Comparison of ENCODE assay signal across 21 mouse cellular contexts in the genomic region with DNA sequence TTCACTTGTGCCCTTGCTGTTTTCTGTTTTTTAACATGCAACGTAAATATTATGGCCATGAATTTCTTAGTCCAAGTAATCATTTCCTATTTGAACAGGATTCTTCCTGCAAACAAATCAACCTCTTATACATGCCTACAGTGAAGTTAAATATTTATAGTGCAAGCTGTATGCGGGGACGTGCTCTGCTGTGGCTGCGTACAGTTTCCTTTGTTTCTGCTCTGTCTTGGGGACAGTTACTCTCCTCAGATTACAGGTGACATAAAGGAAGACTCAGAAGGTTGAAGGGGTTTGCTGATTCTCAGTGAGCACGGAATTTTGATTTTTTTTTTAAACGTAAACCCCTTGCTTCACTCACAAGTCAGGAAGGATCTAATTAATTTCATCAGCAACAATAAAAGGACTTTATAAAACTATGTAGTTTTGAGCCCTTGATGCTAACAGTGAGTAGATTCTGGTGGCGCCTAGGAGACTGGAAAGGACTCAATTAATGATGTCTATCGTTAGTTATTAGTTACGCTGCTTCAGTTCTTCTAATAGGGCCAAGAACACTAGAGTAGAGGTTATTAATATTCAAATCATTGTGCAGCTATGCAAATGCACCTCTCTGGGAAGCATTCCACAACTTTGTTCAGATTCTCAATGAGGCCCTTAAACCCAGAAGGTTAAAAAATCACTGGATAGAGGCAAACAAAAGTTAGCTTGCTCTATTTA. TPM values are rescaled to one million over a fixed set of nuclear protein-coding genes. Genes with fewer than 3 reads are reported as not detected.
DNase-seq lines count a peak whose midpoint lies in the region; ATAC-seq and TF ChIP-seq lines count a peak whose summit lies in the region.
"Had no signal": no experiment of that assay in that cellular context is flagged by ENCODE, and none has a peak within 500 bp of the region (broad histone marks: within the 10 kb centered on the region; RNA-seq: fewer than 3 reads in every experiment).

No protein-coding gene starts in this region.

- no peak for TF ChIP-seq CTCF in midbrain, postnatal 0 days (IDR thresholded peaks at IDR 0.05)

- no peaks in the 10 kb centered on the region for H3K4me1 ChIP-seq in hindbrain, embryonic 11.5 days (replicated peaks; ENCODE audit: control insufficient read depth, insufficient read depth, low read length)
- no peaks in the 10 kb centered on the region for H3K4me1 ChIP-seq in hindbrain, embryonic 16.5 days (ENCODE audit: control insufficient read depth, insufficient read depth, low read depth, low read length)
- H3K4me1 ChIP-seq in midbrain, postnatal 0 days (ENCODE audit: insufficient read depth, low read length) = no peaks in the 10 kb centered on the region
- H3K4me1 ChIP-seq: heart, embryonic 12.5 days; hindbrain, embryonic 15.5 days; stomach, embryonic 15.5 days had no signal

- no peak overlapping the region for H3K9ac ChIP-seq in hindbrain, embryonic 11.5 days (ENCODE audit: low read depth, low read length)
- no peak overlapping the region for H3K9ac ChIP-seq in hindbrain, embryonic 16.5 days (ENCODE audit: low read depth, low read length)
- H3K9ac ChIP-seq in midbrain, postnatal 0 days (replicated peaks; ENCODE audit: low read length, poor library complexity, severe bottlenecking) = no peak overlapping the region
- H3K9ac ChIP-seq: heart, embryonic 12.5 days; hindbrain, embryonic 15.5 days; liver, embryonic 14.5 days; lung, embryonic 14.5 days; stomach, embryonic 15.5 days had no signal

- 67% methylated on average over 9 of the region's 9 CpGs for WGBS in hindbrain, embryonic 11.5 days
- WGBS in hindbrain, embryonic 16.5 days = 43% methylated on average over 9 of the region's 9 CpGs
- WGBS in midbrain, postnatal 0 days = 51% methylated on average over 9 of the region's 9 CpGs

- no peak overlapping the region for H3K27ac ChIP-seq in hindbrain, embryonic 11.5 days (ENCODE audit: low read depth, low read length)
- H3K27ac ChIP-seq in hindbrain, embryonic 16.5 days (ENCODE audit: low read depth, low read length) = no peak overlapping the region
- H3K27ac ChIP-seq in midbrain, postnatal 0 days (ENCODE audit: low read depth, low read length) = no peak overlapping the region
- H3K27ac ChIP-seq: hindbrain, embryonic 15.5 days; liver, embryonic 14.5 days; stomach, embryonic 15.5 days had no signal

- H3K4me2 ChIP-seq in hindbrain, embryonic 11.5 days (replicated peaks; ENCODE audit: low read depth, low read length) = no peak overlapping the region
- no peak overlapping the region for H3K4me2 ChIP-seq in hindbrain, embryonic 16.5 days (ENCODE audit: low read length)
- H3K4me2 ChIP-seq in midbrain, postnatal 0 days (ENCODE audit: low read depth, low read length, poor library complexity, severe bottlenecking) = no peak overlapping the region
- H3K4me2 ChIP-seq: heart, embryonic 12.5 days; hindbrain, embryonic 15.5 days; lung, embryonic 14.5 days; stomach, embryonic 15.5 days had no signal

- ATAC-seq in hindbrain, embryonic 11.5 days (ENCODE audit: low FRiP score) = peak; percentile 33; the same call in 1 of the 2 replicates
- no peak for ATAC-seq in hindbrain, embryonic 16.5 days
- 0 out of 2 replicates have a peak, but pooled peaks have one; percentile 27 for ATAC-seq in midbrain, postnatal 0 days (ENCODE audit: low FRiP score)

- no peaks in the 10 kb centered on the region for H3K36me3 ChIP-seq in hindbrain, embryonic 11.5 days (ENCODE audit: control insufficient read depth, insufficient read depth, low read length)
- H3K36me3 ChIP-seq in hindbrain, embryonic 16.5 days (ENCODE audit: control insufficient read depth, insufficient read depth, low read length) = no peaks in the 10 kb centered on the region
- no peaks in the 10 kb centered on the region for H3K36me3 ChIP-seq in midbrain, postnatal 0 days (ENCODE audit: insufficient read depth, low read length)
- H3K36me3 ChIP-seq: heart, embryonic 12.5 days; hindbrain, embryonic 15.5 days; stomach, embryonic 15.5 days had no signal

- no peaks in the 10 kb centered on the region for H3K9me3 ChIP-seq in hindbrain, embryonic 11.5 days (ENCODE audit: control insufficient read depth, low read length)
- peaks cover 6% of the 10 kb centered on the region; the same call in 1 of the 2 replicates for H3K9me3 ChIP-seq in hindbrain, embryonic 16.5 days (ENCODE audit: control insufficient read depth, low read length)
- no peaks in the 10 kb centered on the region for H3K9me3 ChIP-seq in midbrain, postnatal 0 days (ENCODE audit: low read length)
- H3K9me3 ChIP-seq: heart, embryonic 12.5 days; hindbrain, embryonic 15.5 days; stomach, embryonic 15.5 days had no signal

- no peak overlapping the region for H3K4me3 ChIP-seq in hindbrain, embryonic 11.5 days (ENCODE audit: low read depth, low read length)
- H3K4me3 ChIP-seq in hindbrain, embryonic 16.5 days (ENCODE audit: low read length) = no peak overlapping the region
- no peak overlapping the region for H3K4me3 ChIP-seq in midbrain, postnatal 0 days (ENCODE audit: low read depth, low read length)
- H3K4me3 ChIP-seq: heart, embryonic 12.5 days; hindbrain, embryonic 15.5 days; stomach, embryonic 15.5 days had no signal

- DNase-seq in cerebellum, adult 9-10 months = peak; percentile 8
- DNase-seq in cerebellum, postnatal 14 days = no peak
- no peak for DNase-seq in hindbrain, embryonic 11.5 days (ENCODE audit: low spot score)
- peak; percentile 54 for DNase-seq in Muller cell, postnatal 12 days (ENCODE audit: inconsistent ontology term)
- DNase-seq in midbrain, postnatal 0 days (ENCODE audit: low spot score) = peak; percentile 24
- DNase-seq in right cerebral cortex, postnatal 10 days (ENCODE audit: low spot score in 2 of 2) = no peak
- DNase-seq: adrenal gland, postnatal 10 days; cerebellum, adult 2 months; gastrocnemius, postnatal 14 days; heart, adult 18-20 months; heart, postnatal 10 days; kidney, adult 18-20 months; kidney, postnatal 4 days; lung, embryonic 14.5 days; right cerebral cortex, postnatal 4 days; thymus, postnatal 25 days had no signal

- no peaks in the 10 kb centered on the region for H3K27me3 ChIP-seq in hindbrain, embryonic 11.5 days (ENCODE audit: control insufficient read depth, insufficient read depth, low read length)
- H3K27me3 ChIP-seq in hindbrain, embryonic 16.5 days (replicated peaks; ENCODE audit: control insufficient read depth, insufficient read depth, low read length) = no peaks in the 10 kb centered on the region
- H3K27me3 ChIP-seq in midbrain, postnatal 0 days (ENCODE audit: insufficient read depth, low read length) = no peaks in the 10 kb centered on the region
- H3K27me3 ChIP-seq: heart, embryonic 12.5 days; hindbrain, embryonic 15.5 days; stomach, embryonic 15.5 days had no signal

RNA-seq across cellular contexts. Expression of a gene that starts 19.9 kb away (rescaled TPM):
- 0.07 and 0.26 TPM in 2 replicates for polyA plus RNA-seq in hindbrain, embryonic 11.5 days (2014; fragmentation: Nextera tagmentation; extraction: Ambion mirVana)
- 0.54 and 0.64 TPM in 2 replicates for polyA plus RNA-seq in hindbrain, embryonic 16.5 days (2015; fragmentation: Nextera tagmentation; extraction: Ambion mirVana)
- total RNA-seq in midbrain, postnatal 0 days (2014; rRNA removed) = 0.76 and 0.99 TPM in 2 replicates
- 0.45 and 0.67 TPM in 2 replicates for polyA plus RNA-seq in midbrain, postnatal 0 days (2015; fragmentation: Nextera tagmentation; extraction: Ambion mirVana)

Comparison
In these comparisons a context has a peak if more than half of its experiments do, and no peak if none do; other contexts are left out.
1. DNase-seq: peak in cerebellum, adult 9-10 months (single experiment), Muller cell, postnatal 12 days (single experiment) and midbrain, postnatal 0 days (single experiment); none in cerebellum, postnatal 14 days (0 of 2), hindbrain, embryonic 11.5 days (single experiment) and right cerebral cortex, postnatal 10 days (0 of 2).